Mouse (Mus musculus) embryonic facial prominence, embryonic 10.5 days (tissue): Measurements from ENCODE around the gene Spon1. TPM values are rescaled to one million over a fixed set of nuclear protein-coding genes. Genes with fewer than 3 reads are reported as not detected.

ENCODE experiments used
- DNase-seq: peaks from one replicate; pipeline ENCODE4 v3.0.0-alpha.2; 2017; ENCODE audit warnings: low spot score
- H3K27ac ChIP-seq: fragments of 300-500 bp; sonication (generic); replicated peaks from 2 replicates; pipeline ENCODE4 v1.5.1; 2016; ENCODE audit warnings: mild to moderate bottlenecking
- H3K27me3 ChIP-seq: fragments of 300-500 bp; sonication (generic); replicated peaks from 2 replicates; pipeline ENCODE4 v1.6.1; 2016; ENCODE audit warnings: low read depth, mild to moderate bottlenecking; ENCODE audit not compliant: poor library complexity, severe bottlenecking
- H3K36me3 ChIP-seq: fragments of 300-500 bp; sonication (generic); replicated peaks from 2 replicates; pipeline ENCODE4 v1.6.1; 2016; ENCODE audit warnings: mild to moderate bottlenecking, moderate library complexity
- H3K4me1 ChIP-seq: fragments of 300-500 bp; sonication (generic); 2 replicates; pipeline ENCODE4 v1.6.1; 2016
- H3K4me3 ChIP-seq: fragments of 300-500 bp; sonication (generic); 2 replicates; pipeline ENCODE4 v1.5.1; 2016; ENCODE audit warnings: mild to moderate bottlenecking, moderate library complexity
- H3K9me3 ChIP-seq: fragments of 300-500 bp; sonication (generic); 2 replicates; pipeline ENCODE4 v1.6.1; 2016; ENCODE audit warnings: mild to moderate bottlenecking
- WGBS: fragments of 180-500 bp; shearing (Covaris S2); methylation state at CpG from one replicate; pipeline ENCODE4 v1.1.7; 2016; 5-methylcytosine and 5-hydroxymethylcytosine counted together
- polyA plus RNA-seq: library from polyadenylated mRNA; unstranded; fragments of >200 nt; fragmentation: Nextera tagmentation; extraction: Ambion mirVana; gene quantifications from 2 replicates; pipeline ENCODE4 v1.2.1, GENCODE M21; 2016

Spon1 gene
- polyA plus RNA-seq, 1 experiment from 2014 or later, result 22.3 TPM

DNA sequence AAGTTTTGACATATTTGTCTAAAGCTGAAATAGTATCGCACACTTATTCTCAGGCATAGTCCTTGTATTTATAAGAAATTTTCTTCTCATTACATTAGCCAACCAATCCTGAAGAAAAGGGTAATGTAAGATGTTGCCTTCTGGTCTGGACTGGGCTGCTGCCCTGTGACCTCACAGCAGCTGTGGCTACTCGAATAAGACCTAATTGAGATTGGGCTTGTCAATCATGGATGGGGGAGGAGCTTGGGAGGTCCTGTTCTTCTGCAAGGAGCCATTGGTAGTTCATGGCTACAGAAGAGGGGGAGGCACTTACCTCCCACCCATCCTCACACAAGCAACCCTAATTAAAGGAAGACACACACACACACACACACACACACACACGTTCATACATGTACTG is 27.1 kb downstream of the Spon1 start:
- H3K9me3 ChIP-seq, result no peaks in the 10 kb centered on the region
- peaks cover 10% of the 10 kb centered on the region; the same call in 1 of the 2 replicates for H3K4me1 ChIP-seq
- H3K27me3 ChIP-seq, result no peaks in the 10 kb centered on the region
- no peak overlapping the region for H3K27ac ChIP-seq
- DNase-seq, result no peak
- no peak overlapping the region for H3K4me3 ChIP-seq
- 67% methylated on average over 3 of the region's 3 CpGs for WGBS
- H3K36me3 ChIP-seq, result peaks cover 4% of the 10 kb centered on the region; the same call in 1 of the 2 replicates

DNA sequence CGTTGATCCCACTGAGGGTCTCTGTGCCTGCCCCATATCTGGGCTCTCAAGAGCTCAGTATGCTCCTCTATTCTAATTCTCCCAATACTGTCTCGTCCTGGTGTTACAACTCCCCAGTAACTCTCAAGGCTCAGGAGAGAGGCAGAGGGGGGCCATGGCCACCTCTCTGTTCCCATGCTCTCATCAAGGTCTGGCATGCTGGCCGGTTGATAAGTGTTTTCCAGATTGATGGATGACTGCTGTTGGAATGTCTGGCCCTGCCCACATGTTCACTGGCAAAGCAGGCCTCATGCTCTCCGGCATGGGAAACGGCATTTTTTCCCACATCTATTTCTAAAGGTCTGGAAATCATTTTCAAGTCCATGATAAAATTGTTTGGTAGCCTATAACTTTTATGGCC is 29.4 kb downstream of the Spon1 start:
- H3K9me3 ChIP-seq, result no peaks in the 10 kb centered on the region

GRCm38 (mm10) chr7:113797134-113797533 is 31.3 kb downstream of the Spon1 start:
- H3K27ac ChIP-seq, result no peak overlapping the region

More for the DNA sequence above, 29.4 kb downstream of the Spon1 start:
- H3K4me1 ChIP-seq, result peaks cover 10% of the 10 kb centered on the region; the same call in 1 of the 2 replicates
- H3K27ac ChIP-seq, result no peak overlapping the region
- no peaks in the 10 kb centered on the region; the same call in 1 of the 2 replicates for H3K36me3 ChIP-seq
- WGBS, result 83% methylated on average over 5 of the region's 5 CpGs
- H3K4me3 ChIP-seq, result no peak overlapping the region
- DNase-seq, result no peak
- H3K27me3 ChIP-seq, result no peaks in the 10 kb centered on the region

GRCm38 (mm10) chr7:113798605-113799255 is 32.9 kb downstream of the Spon1 start:
- WGBS, result 92% methylated on average over 6 of the region's 6 CpGs
- Histone ChIP-seq H3K27ac (no peak overlapping the region), H3K27me3 (no peaks in the 10 kb centered on the region), H3K9me3 (no peaks in the 10 kb centered on the region), H3K4me3 (no peak overlapping the region), H3K36me3 (no peaks in the 10 kb centered on the region), H3K4me1 (no peaks in the 10 kb centered on the region)
- DNase-seq, result no peak

More at GRCm38 (mm10) chr7:113797134-113797533, 31.3 kb downstream of the Spon1 start:
- no peaks in the 10 kb centered on the region for H3K36me3 ChIP-seq
- H3K9me3 ChIP-seq, result no peaks in the 10 kb centered on the region
- no peak overlapping the region for H3K4me3 ChIP-seq
- DNase-seq, result no peak
- peaks cover 7% of the 10 kb centered on the region; the same call in 1 of the 2 replicates for H3K4me1 ChIP-seq
- 93% methylated on average over 4 of the region's 4 CpGs for WGBS
- H3K27me3 ChIP-seq, result no peaks in the 10 kb centered on the region

- H3K27ac ChIP-seq, result no peak overlapping the region
- no peaks in the 10 kb centered on the region for H3K27me3 ChIP-seq
- H3K4me1 ChIP-seq, result no peaks in the 10 kb centered on the region
- 77% methylated on average over 1 of the region's 1 CpGs for WGBS
- no peak for DNase-seq
- H3K36me3 ChIP-seq, result no peaks in the 10 kb centered on the region
- H3K4me3 ChIP-seq, result no peak overlapping the region
- no peaks in the 10 kb centered on the region for H3K9me3 ChIP-seq
Observed at GRCm38 (mm10) chr7:113809781-113810180, 44.0 kb downstream of the Spon1 start.

GRCm38 (mm10) chr7:113811376-113812158 is 45.8 kb downstream of the Spon1 start:
- no peaks in the 10 kb centered on the region for H3K4me1 ChIP-seq
- peaks cover 6% of the 10 kb centered on the region; the same call in 1 of the 2 replicates for H3K27me3 ChIP-seq
- H3K36me3 ChIP-seq, result no peaks in the 10 kb centered on the region
- no peak overlapping the region for H3K27ac ChIP-seq
- no peaks in the 10 kb centered on the region for H3K9me3 ChIP-seq
- no peak overlapping the region for H3K4me3 ChIP-seq
- DNase-seq, result no peak
- 88% methylated on average over 10 of the region's 10 CpGs for WGBS

GRCm38 (mm10) chr7:113814101-113814779 is 48.4 kb downstream of the Spon1 start:
- H3K27me3 ChIP-seq, result peaks cover 12% of the 10 kb centered on the region

DNA sequence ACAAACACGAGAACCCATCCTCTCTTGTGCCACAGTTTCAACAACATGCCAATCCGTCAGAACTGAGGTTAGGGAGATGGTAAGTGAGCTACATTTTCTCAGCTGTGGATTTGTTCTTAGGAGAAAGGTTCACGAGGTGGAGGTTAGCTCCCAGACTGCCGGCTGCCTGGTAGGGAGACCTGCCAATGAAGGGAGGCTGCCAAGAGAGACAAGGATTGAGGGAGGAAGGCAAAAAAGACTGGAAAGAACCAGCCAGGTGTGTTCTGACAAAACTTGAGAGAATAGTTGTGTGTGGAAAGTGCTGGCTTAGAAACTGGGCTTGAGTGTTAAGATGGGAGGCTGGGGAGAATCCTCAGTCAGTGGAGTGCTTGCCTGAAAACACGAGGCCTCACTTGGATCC is 49.9 kb downstream of the Spon1 start:
- no peak overlapping the region for H3K4me3 ChIP-seq
- no peaks in the 10 kb centered on the region for H3K9me3 ChIP-seq
- no peak for DNase-seq
- H3K27me3 ChIP-seq, result peaks cover 12% of the 10 kb centered on the region
- H3K4me1 ChIP-seq, result peaks cover 12% of the 10 kb centered on the region
- WGBS, result 77% methylated on average over 5 of the region's 5 CpGs
- no peak overlapping the region for H3K27ac ChIP-seq
- H3K36me3 ChIP-seq, result no peaks in the 10 kb centered on the region

More at GRCm38 (mm10) chr7:113814101-113814779, 48.4 kb downstream of the Spon1 start:
- Histone ChIP-seq H3K9me3 (no peaks in the 10 kb centered on the region), H3K4me3 (no peak overlapping the region), H3K27ac (no peak overlapping the region), H3K36me3 (no peaks in the 10 kb centered on the region), H3K4me1 (peaks cover 5% of the 10 kb centered on the region)
- WGBS, result 76% methylated on average over 10 of the region's 10 CpGs
- DNase-seq, result no peak

DNA sequence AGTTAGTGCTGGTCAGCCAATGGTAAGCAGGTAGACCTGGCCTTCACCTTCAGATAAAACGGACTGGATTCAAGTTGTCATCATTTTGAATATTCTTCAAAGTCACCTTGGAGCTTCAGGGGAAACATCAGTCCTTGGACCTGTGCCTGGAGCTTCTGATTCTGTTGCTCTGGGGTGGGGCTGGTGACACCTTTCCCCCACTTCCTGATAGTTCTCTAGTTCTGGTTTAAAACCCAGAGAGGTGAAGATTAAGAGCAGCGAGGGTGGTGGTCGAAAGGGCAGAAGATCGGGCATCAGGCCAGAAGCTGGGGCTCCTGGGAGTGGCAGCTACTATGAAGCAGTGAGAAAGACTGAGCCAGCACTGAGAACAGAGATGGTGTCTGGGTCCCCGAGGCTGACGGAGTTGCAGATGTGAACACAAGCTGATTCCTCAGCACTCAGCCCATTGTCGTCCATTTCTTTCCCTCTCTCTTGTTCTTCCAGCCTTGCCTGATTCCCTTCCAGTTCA is 51.1 kb downstream of the Spon1 start:
- Histone ChIP-seq H3K9me3 (no peaks in the 10 kb centered on the region), H3K4me1 (peaks cover 12% of the 10 kb centered on the region), H3K4me3 (no peak overlapping the region), H3K27me3 (peaks cover 12% of the 10 kb centered on the region), H3K27ac (no peak overlapping the region), H3K36me3 (no peaks in the 10 kb centered on the region)
- no peak for DNase-seq
- WGBS, result 79% methylated on average over 7 of the region's 7 CpGs

DNA sequence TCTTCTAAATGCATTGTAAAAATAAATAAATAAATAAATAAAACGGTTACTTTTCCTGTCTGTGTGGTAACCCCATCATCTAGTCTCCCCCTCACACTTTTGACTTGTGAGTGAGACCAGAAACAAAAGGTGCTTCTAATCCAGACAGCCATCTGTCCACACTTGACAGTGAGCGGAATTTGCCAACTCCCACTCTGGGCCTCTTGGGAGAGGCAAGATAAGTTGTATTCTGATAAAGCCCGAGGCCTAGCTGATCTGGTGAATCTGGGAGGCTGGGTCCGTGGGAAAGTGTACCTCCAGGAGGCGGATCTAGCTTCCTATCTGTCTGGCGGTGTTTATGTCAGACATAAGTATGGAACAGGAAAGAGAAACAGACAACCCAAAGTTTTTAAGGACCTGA is 52.3 kb downstream of the Spon1 start:
- DNase-seq, result no peak

DNA sequence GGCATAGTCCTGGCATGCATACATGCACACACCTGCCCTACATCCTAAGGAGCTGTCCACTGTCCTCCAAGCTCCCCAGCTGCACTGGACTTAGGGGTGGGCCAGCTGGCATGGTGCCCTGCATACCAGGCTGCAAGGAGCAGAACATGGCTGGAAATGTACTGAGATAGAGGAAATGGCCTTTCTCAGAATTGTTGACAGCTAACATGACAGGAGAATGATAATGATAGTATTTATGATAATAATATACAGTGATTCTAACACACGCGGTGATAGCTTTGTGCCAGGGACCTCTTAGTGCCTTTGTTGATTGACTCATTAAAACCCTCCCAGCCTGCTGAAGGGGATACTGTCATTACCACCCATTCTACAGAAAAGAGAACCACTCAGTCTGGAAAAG is 54.4 kb downstream of the Spon1 start:
- no peaks in the 10 kb centered on the region for H3K36me3 ChIP-seq
- no peaks in the 10 kb centered on the region for H3K9me3 ChIP-seq
- H3K27ac ChIP-seq, result no peak overlapping the region
- no peak for DNase-seq
- 88% methylated on average over 2 of the region's 2 CpGs for WGBS
- peaks cover 21% of the 10 kb centered on the region for H3K27me3 ChIP-seq
- no peak overlapping the region for H3K4me3 ChIP-seq
- H3K4me1 ChIP-seq, result peaks cover 12% of the 10 kb centered on the region

More for the DNA sequence above, 52.3 kb downstream of the Spon1 start:
- H3K27ac ChIP-seq, result no peak overlapping the region
- no peaks in the 10 kb centered on the region for H3K9me3 ChIP-seq
- H3K4me3 ChIP-seq, result no peak overlapping the region
- WGBS, result 68% methylated on average over 6 of the region's 6 CpGs
- H3K36me3 ChIP-seq, result no peaks in the 10 kb centered on the region
- peaks cover 12% of the 10 kb centered on the region for H3K4me1 ChIP-seq
- peaks cover 12% of the 10 kb centered on the region for H3K27me3 ChIP-seq

GRCm38 (mm10) chr7:113823026-113823425 is 57.2 kb downstream of the Spon1 start:
- peaks cover 34% of the 10 kb centered on the region for H3K4me1 ChIP-seq
- no peak for DNase-seq
- WGBS, result 47% methylated on average over 3 of the region's 3 CpGs
- H3K27me3 ChIP-seq, result peaks cover 13% of the 10 kb centered on the region
- no peak overlapping the region for H3K4me3 ChIP-seq
- H3K27ac ChIP-seq, result no peak overlapping the region
- H3K36me3 ChIP-seq, result no peaks in the 10 kb centered on the region
- H3K9me3 ChIP-seq, result no peaks in the 10 kb centered on the region
